Mouse (Mus musculus) liver, adult 2 months (tissue): Measurements from ENCODE around the gene Nhsl1. TPM values are rescaled to one million over a fixed set of nuclear protein-coding genes. Genes with fewer than 3 reads are reported as not detected.
A peak's percentile ranks its signal among the peaks of the same experiment; 100 is the strongest.

Experiments
- DNase-seq: peaks from one replicate; pipeline ENCODE4 v3.0.0-alpha.2; 2011; ENCODE audit warnings: low read depth, low spot score; ENCODE audit errors: extremely low read depth
- H3K27ac ChIP-seq: fragments of 200-500 bp; replicated peaks from 2 replicates; pipeline ENCODE4 v1.5.1; 2012; ENCODE audit warnings: low read depth, mild to moderate bottlenecking, control low read depth, inconsistent platforms, low read length; ENCODE audit not compliant: insufficient read depth
- H3K27me3 ChIP-seq: fragments of 200-500 bp; 2 replicates; pipeline ENCODE4 v1.6.1; 2012; ENCODE audit warnings: mild to moderate bottlenecking, moderate library complexity, low read length, inconsistent platforms; ENCODE audit not compliant: control insufficient read depth, insufficient read depth
- H3K36me3 ChIP-seq: fragments of 200-500 bp; 2 replicates; pipeline ENCODE4 v1.6.1; 2012; ENCODE audit warnings: low read length, inconsistent platforms; ENCODE audit not compliant: control insufficient read depth, insufficient read depth
- H3K4me1 ChIP-seq: fragments of 200-500 bp; 2 replicates; pipeline ENCODE4 v1.6.1; 2011; ENCODE audit warnings: low read length; ENCODE audit not compliant: control insufficient read depth, insufficient read depth
- H3K4me3 ChIP-seq: fragments of 200-500 bp; 2 replicates; pipeline ENCODE4 v1.5.1; 2011; ENCODE audit warnings: low read depth, mild to moderate bottlenecking, control low read depth, low read length, moderate library complexity; ENCODE audit not compliant: insufficient read depth
- H3K79me2 ChIP-seq: fragments of 200-500 bp; 2 replicates; pipeline ENCODE4 v1.6.1; 2012; ENCODE audit warnings: inconsistent platforms, mild to moderate bottlenecking, low read length, moderate library complexity; ENCODE audit not compliant: control insufficient read depth, insufficient read depth
- H3K9ac ChIP-seq: fragments of 200-500 bp; 2 replicates; pipeline ENCODE4 v1.6.1; 2012; ENCODE audit warnings: low read depth, mild to moderate bottlenecking, control low read depth, inconsistent platforms, low read length
- CTCF ChIP-seq: fragments of 200-500 bp; IDR thresholded peaks from 2 replicates; pipeline ENCODE4 v1.5.1; 2011; ENCODE audit warnings: low read depth, low read length, control low read depth
- POLR2A ChIP-seq: fragments of 200-500 bp; IDR thresholded peaks from 2 replicates; pipeline ENCODE4 v1.6.1; 2011; ENCODE audit warnings: low read length, control low read depth; ENCODE audit not compliant: insufficient read depth; ENCODE audit errors: extremely low read depth
- WGBS: fragments of 180-500 bp; shearing (Covaris S2); methylation state at CpG from one replicate; pipeline ENCODE4 v1.1.7; 2018; 5-methylcytosine and 5-hydroxymethylcytosine counted together
- polyA plus RNA-seq: library from polyadenylated mRNA; depleted of rRNA; stranded (reverse); fragments of >200 nt; gene quantifications from 2 replicates; pipeline ENCODE4 v1.2.3, GENCODE M21; 2012
- total RNA-seq: library from RNA; depleted of rRNA; stranded (reverse); fragments of >200 nt; gene quantifications from 2 replicates; pipeline ENCODE4 v1.2.3, GENCODE M21; 2014

Nhsl1 gene
- total and polyA plus RNA-seq, 2 experiments: 2.6 to 2.8 TPM

GRCm38 (mm10) chr10:18411266-18411665, 92.5 kb downstream of the Nhsl1 start:
- Histone ChIP-seq H3K4me3 (no peak overlapping the region), H3K36me3 (no peaks in the 10 kb centered on the region), H3K9ac (no peak overlapping the region), H3K27ac (no peak overlapping the region), H3K79me2 (peaks cover 7% of the 10 kb centered on the region; the same call in 1 of the 2 replicates), H3K27me3 (no peaks in the 10 kb centered on the region), H3K4me1 (peaks cover 14% of the 10 kb centered on the region; the same call in 1 of the 2 replicates)
- 79% methylated on average over 2 of the region's 2 CpGs for WGBS
- TF ChIP-seq CTCF (no peak), POLR2A (no peak)
- DNase-seq: no peak

DNA sequence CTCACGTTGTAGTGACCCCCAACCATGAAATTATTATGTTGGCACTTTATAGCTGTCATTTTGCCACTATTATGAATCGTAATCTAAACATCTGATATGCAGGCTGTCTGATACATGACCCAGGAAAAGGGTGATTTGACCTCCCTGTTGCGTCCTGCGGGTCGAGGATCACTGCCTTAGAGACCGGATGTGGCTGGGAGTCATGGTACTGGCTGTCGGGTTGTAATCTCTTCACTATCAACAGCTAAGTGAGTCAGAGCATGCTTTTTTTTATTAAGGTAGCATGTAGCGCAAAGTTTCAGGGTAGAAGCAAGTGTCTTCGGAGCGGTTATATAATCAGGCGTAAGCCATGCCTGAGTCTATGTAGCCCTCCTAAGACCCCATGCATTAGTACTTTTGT, 97.2 kb downstream of the Nhsl1 start:
- H3K4me1 ChIP-seq: no peaks in the 10 kb centered on the region; the same call in 1 of the 2 replicates
- H3K36me3 ChIP-seq: no peaks in the 10 kb centered on the region
- no peak overlapping the region for H3K4me3 ChIP-seq
- no peak overlapping the region for H3K27ac ChIP-seq
- no peak for TF ChIP-seq POLR2A
- TF ChIP-seq CTCF: no peak
- H3K27me3 ChIP-seq: no peaks in the 10 kb centered on the region
- no peak overlapping the region for H3K9ac ChIP-seq
- WGBS: 83% methylated on average over 11 of the region's 11 CpGs
- H3K79me2 ChIP-seq: peaks cover 14% of the 10 kb centered on the region
- DNase-seq: no peak

DNA sequence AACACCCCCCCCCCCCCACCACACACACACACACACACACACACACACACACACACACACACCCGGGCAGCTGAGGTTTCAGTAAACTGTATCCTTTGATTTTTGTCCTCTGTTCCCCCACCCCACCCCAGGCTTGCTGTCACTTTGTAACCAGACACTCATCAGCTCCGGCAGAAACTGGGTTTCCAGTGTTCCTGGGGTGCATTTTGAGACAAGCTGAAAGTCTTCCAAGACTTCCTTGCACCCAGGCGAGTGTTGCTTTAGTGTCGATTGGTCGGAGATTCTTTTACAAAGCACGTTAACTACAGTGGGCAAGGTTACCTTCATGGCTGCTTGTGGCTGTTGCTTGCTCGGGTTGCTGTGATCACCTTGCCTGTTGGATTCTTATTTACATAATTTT, 99.4 kb downstream of the Nhsl1 start:
- TF ChIP-seq POLR2A: no peak
- no peak for TF ChIP-seq CTCF
- Histone ChIP-seq H3K9ac (no peak overlapping the region), H3K27ac (no peak overlapping the region), H3K4me1 (no peaks in the 10 kb centered on the region; the same call in 1 of the 2 replicates), H3K4me3 (no peak overlapping the region), H3K36me3 (no peaks in the 10 kb centered on the region), H3K27me3 (no peaks in the 10 kb centered on the region), H3K79me2 (peaks cover 14% of the 10 kb centered on the region)
- no peak for DNase-seq
- 64% methylated on average over 7 of the region's 7 CpGs for WGBS

GRCm38 (mm10) chr10:18419508-18419907, 100.7 kb downstream of the Nhsl1 start:
- TF ChIP-seq POLR2A: no peak
- TF ChIP-seq CTCF: no peak

GRCm38 (mm10) chr10:18420259-18421000, 101.6 kb downstream of the Nhsl1 start:
- no peak overlapping the region for H3K27ac ChIP-seq
- H3K79me2 ChIP-seq: peaks cover 12% of the 10 kb centered on the region
- no peak for TF ChIP-seq POLR2A
- no peak for TF ChIP-seq CTCF
- H3K4me3 ChIP-seq: no peak overlapping the region
- H3K4me1 ChIP-seq: no peaks in the 10 kb centered on the region
- H3K36me3 ChIP-seq: no peaks in the 10 kb centered on the region
- no peaks in the 10 kb centered on the region for H3K27me3 ChIP-seq
- 92% methylated on average over 6 of the region's 6 CpGs for WGBS
- DNase-seq: peak; percentile 38
- H3K9ac ChIP-seq: no peak overlapping the region

More at GRCm38 (mm10) chr10:18419508-18419907, 100.7 kb downstream of the Nhsl1 start:
- no peak for DNase-seq
- H3K79me2 ChIP-seq: peaks cover 14% of the 10 kb centered on the region
- H3K4me1 ChIP-seq: no peaks in the 10 kb centered on the region
- WGBS: 93% methylated on average over 10 of the region's 10 CpGs
- no peak overlapping the region for H3K9ac ChIP-seq
- H3K36me3 ChIP-seq: no peaks in the 10 kb centered on the region
- H3K4me3 ChIP-seq: no peak overlapping the region
- H3K27me3 ChIP-seq: no peaks in the 10 kb centered on the region
- no peak overlapping the region for H3K27ac ChIP-seq

GRCm38 (mm10) chr10:18422968-18423367, 104.2 kb downstream of the Nhsl1 start:
- Histone ChIP-seq H3K27me3 (no peaks in the 10 kb centered on the region), H3K9ac (no peak overlapping the region), H3K36me3 (no peaks in the 10 kb centered on the region), H3K27ac (no peak overlapping the region), H3K79me2 (peaks cover 9% of the 10 kb centered on the region), H3K4me3 (no peak overlapping the region), H3K4me1 (no peaks in the 10 kb centered on the region)
- 72% methylated on average over 3 of the region's 3 CpGs for WGBS
- no peak for DNase-seq
- no peak for TF ChIP-seq POLR2A
- TF ChIP-seq CTCF: no peak
